Mouse (Mus musculus): ENCODE results near the gene Vrk2.

DNA sequence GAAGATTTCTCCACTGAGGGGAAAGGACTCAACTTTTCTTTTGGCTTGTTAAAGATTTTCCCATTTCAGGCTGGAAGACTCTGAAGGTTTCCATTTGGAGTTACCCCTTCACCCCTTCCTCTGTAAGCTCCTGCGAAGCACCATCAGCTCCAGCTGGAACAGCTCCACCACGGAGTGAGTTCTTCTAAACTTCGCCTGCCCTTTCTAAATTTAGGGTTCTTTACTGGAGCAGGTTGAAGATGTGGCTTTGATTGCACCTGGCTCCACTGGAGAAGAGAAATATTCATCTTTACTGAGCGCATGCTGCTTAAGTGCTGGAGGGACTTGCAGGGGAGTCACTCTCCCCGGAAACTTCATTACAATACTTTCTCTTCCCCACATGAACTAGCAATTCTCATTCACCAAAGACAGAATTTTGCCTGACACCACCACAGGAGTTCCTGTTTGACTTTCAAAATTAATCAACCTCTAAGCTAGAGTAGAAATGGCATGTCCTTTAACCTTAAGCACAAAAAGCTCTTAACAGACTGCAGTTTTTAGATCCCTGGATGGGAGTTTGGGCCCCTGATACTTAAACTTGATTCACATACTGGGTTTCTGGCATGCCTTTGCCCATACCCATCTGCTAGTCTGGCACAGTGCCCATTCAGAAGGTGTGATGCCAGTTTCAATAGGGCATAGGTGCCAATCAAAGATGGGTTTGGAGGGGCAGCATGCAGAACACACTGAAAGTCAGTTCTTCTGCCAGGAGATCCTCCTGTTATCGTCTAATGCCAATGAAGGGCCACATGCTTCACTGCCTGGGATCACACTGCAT, 7.2 kb downstream of the Vrk2 start:
- TF ChIP-seq CTCF (IDR thresholded peaks at IDR 0.05; ENCODE audit: control insufficient read depth, insufficient read depth, insufficient read length) (no peak), MAX (IDR thresholded peaks at IDR 0.05) (no peak), FOSL1 (IDR thresholded peaks at IDR 0.05; ENCODE audit: insufficient read depth, low read length, poor library complexity, severe bottlenecking) (no peak)

Measured in C2C12 (cell line).